Mouse (Mus musculus): Measurements from ENCODE around the gene Chd2. TPM values are rescaled to one million over a fixed set of nuclear protein-coding genes. Genes with fewer than 3 reads are reported as not detected.
A peak's percentile ranks its signal among the peaks of the same experiment; 100 is the strongest.

Chd2 gene
- polyA plus RNA-seq, 1 experiment: 104 TPM

GRCm38 (mm10) chr7:73398319-73398718 lies 143.3 kb downstream of the Chd2 start:
- H3K36me3 ChIP-seq (ENCODE audit: control insufficient read depth, insufficient read depth, low read length, poor library complexity, severe bottlenecking): no peaks in the 10 kb centered on the region
- no peak overlapping the region for H3K27ac ChIP-seq (ENCODE audit: insufficient read depth, low read length)
- H3K9ac ChIP-seq (ENCODE audit: low read depth, poor library complexity, severe bottlenecking): no peak overlapping the region

DNA sequence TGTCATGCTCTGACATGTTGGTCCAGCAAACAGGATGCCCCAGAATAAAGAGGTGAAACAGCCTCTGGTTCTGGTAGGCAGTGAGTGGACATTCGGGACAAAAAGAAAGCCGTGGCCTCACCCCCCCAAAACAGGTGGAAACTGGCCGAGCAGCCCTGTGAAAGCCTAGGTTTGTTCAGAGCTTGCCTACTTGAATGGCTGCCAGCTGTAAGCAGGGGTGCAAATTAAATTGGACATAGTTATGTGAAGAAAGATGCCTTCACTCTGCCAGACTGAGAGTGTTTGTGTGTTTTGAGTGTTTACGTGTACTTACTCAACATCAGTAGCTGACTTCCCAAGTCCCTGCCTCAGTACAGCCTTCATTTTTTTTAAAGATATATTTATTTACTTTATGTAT lies 147.6 kb downstream of the Chd2 start:
- Histone ChIP-seq H3K4me1 (ENCODE audit: control insufficient read depth, insufficient read depth, low read length) (peaks cover 4% of the 10 kb centered on the region), H3K27me3 (ENCODE audit: control insufficient read depth, insufficient read depth, low read length, poor library complexity, severe bottlenecking) (peaks cover 10% of the 10 kb centered on the region; the same call in 1 of the 2 replicates), H3K9ac (ENCODE audit: low read depth, poor library complexity, severe bottlenecking) (no peak overlapping the region), H3K4me3 (ENCODE audit: low read depth, low read length) (no peak overlapping the region), H3K9me3 (replicated peaks; ENCODE audit: control insufficient read depth, insufficient read depth, low read length, poor library complexity, severe bottlenecking) (no peaks in the 10 kb centered on the region), H3K36me3 (ENCODE audit: control insufficient read depth, insufficient read depth, low read length, poor library complexity, severe bottlenecking) (no peaks in the 10 kb centered on the region), H3K27ac (ENCODE audit: insufficient read depth, low read length) (no peak overlapping the region)
- TF ChIP-seq CTCF (IDR thresholded peaks at IDR 0.05; ENCODE audit: low read depth, low read length) (no peak), EP300 (IDR thresholded peaks at IDR 0.05; ENCODE audit: insufficient read depth, low read depth, low read length) (no peak), POLR2A (IDR thresholded peaks at IDR 0.05; ENCODE audit: insufficient read depth, low read length) (no peak)

More at GRCm38 (mm10) chr7:73398319-73398718, 143.3 kb downstream of the Chd2 start:
- Histone ChIP-seq H3K27me3 (ENCODE audit: control insufficient read depth, insufficient read depth, low read length, poor library complexity, severe bottlenecking) (peaks cover 9% of the 10 kb centered on the region; the same call in 1 of the 2 replicates), H3K9me3 (replicated peaks; ENCODE audit: control insufficient read depth, insufficient read depth, low read length, poor library complexity, severe bottlenecking) (no peaks in the 10 kb centered on the region), H3K4me1 (ENCODE audit: control insufficient read depth, insufficient read depth, low read length) (peaks cover 1% of the 10 kb centered on the region), H3K4me3 (ENCODE audit: low read depth, low read length) (peak overlapping the region; percentile 49)
- TF ChIP-seq POLR2A (IDR thresholded peaks at IDR 0.05; ENCODE audit: insufficient read depth, low read length): no peak
- TF ChIP-seq CTCF (IDR thresholded peaks at IDR 0.05; ENCODE audit: low read depth, low read length): no peak
- no peak for TF ChIP-seq EP300 (IDR thresholded peaks at IDR 0.05; ENCODE audit: insufficient read depth, low read depth, low read length)

DNA sequence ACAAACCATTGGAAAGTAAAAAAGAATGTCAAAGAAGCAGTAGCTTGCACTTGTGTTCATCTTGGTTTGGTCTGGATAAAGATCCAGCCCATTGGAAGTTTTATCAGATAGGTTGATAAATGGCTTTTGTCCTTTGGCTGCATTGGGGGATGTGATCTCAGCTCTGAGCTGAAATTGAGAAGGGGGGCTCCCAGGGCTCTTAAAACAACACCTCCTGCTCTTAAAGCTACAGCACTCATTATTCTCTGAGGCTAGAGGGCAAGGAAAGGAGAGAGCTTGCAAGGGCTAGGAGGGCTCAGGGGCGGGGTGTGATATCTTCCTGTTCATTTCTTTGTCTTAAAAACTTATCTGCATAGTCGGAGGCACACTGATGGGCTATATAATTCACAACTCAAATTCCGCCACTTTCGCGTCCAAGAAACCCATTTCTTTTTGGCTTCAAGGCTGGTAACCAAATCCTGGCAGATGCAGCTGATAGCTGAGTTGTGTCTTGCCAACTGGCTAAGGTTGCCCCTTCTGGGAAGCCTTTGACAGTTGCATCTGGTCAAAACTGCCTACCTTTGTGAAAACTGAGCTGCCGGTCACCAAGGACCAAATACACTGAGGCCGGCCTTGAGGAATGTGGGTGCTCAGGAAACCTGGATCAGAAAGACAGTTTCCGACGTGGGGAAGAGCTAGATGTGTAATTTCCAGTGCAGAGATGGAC lies 148.2 kb downstream of the Chd2 start:
- H3K36me3 ChIP-seq (ENCODE audit: control insufficient read depth, insufficient read depth, low read length, poor library complexity, severe bottlenecking): no peaks in the 10 kb centered on the region
- H3K27me3 ChIP-seq (ENCODE audit: control insufficient read depth, insufficient read depth, low read length, poor library complexity, severe bottlenecking): peaks cover 10% of the 10 kb centered on the region; the same call in 1 of the 2 replicates
- H3K9me3 ChIP-seq (replicated peaks; ENCODE audit: control insufficient read depth, insufficient read depth, low read length, poor library complexity, severe bottlenecking): no peaks in the 10 kb centered on the region
- H3K4me1 ChIP-seq (ENCODE audit: control insufficient read depth, insufficient read depth, low read length): peaks cover 4% of the 10 kb centered on the region
- no peak overlapping the region for H3K27ac ChIP-seq (ENCODE audit: insufficient read depth, low read length)
- TF ChIP-seq EP300 (IDR thresholded peaks at IDR 0.05; ENCODE audit: insufficient read depth, low read depth, low read length) (no peak), POLR2A (IDR thresholded peaks at IDR 0.05; ENCODE audit: insufficient read depth, low read length) (no peak), CTCF (IDR thresholded peaks at IDR 0.05; ENCODE audit: low read depth, low read length) (no peak)
- H3K4me3 ChIP-seq (ENCODE audit: low read depth, low read length): no peak overlapping the region
- H3K9ac ChIP-seq (ENCODE audit: low read depth, poor library complexity, severe bottlenecking): no peak overlapping the region

GRCm38 (mm10) chr7:73392359-73392758 lies 149.3 kb downstream of the Chd2 start:
- TF ChIP-seq POLR2A (IDR thresholded peaks at IDR 0.05; ENCODE audit: insufficient read depth, low read length) (no peak), EP300 (IDR thresholded peaks at IDR 0.05; ENCODE audit: insufficient read depth, low read depth, low read length) (no peak), CTCF (IDR thresholded peaks at IDR 0.05; ENCODE audit: low read depth, low read length) (no peak)

GRCm38 (mm10) chr7:73391518-73392321 lies 149.9 kb downstream of the Chd2 start:
- Histone ChIP-seq H3K9ac (ENCODE audit: low read depth, poor library complexity, severe bottlenecking) (peak overlapping the region; percentile 56), H3K4me3 (ENCODE audit: low read depth, low read length) (peak overlapping the region; percentile 61), H3K4me1 (ENCODE audit: control insufficient read depth, insufficient read depth, low read length) (peaks cover 3% of the 10 kb centered on the region), H3K36me3 (ENCODE audit: control insufficient read depth, insufficient read depth, low read length, poor library complexity, severe bottlenecking) (no peaks in the 10 kb centered on the region), H3K27me3 (ENCODE audit: control insufficient read depth, insufficient read depth, low read length, poor library complexity, severe bottlenecking) (peaks cover 10% of the 10 kb centered on the region; the same call in 1 of the 2 replicates), H3K9me3 (replicated peaks; ENCODE audit: control insufficient read depth, insufficient read depth, low read length, poor library complexity, severe bottlenecking) (no peaks in the 10 kb centered on the region), H3K27ac (ENCODE audit: insufficient read depth, low read length) (no peak overlapping the region)
- no peak for TF ChIP-seq CTCF (IDR thresholded peaks at IDR 0.05; ENCODE audit: low read depth, low read length)
- TF ChIP-seq EP300 (IDR thresholded peaks at IDR 0.05; ENCODE audit: insufficient read depth, low read depth, low read length): no peak
- no peak for TF ChIP-seq POLR2A (IDR thresholded peaks at IDR 0.05; ENCODE audit: insufficient read depth, low read length)

More at GRCm38 (mm10) chr7:73392359-73392758, 149.3 kb downstream of the Chd2 start:
- Histone ChIP-seq H3K4me3 (ENCODE audit: low read depth, low read length) (no peak overlapping the region), H3K27ac (ENCODE audit: insufficient read depth, low read length) (no peak overlapping the region), H3K27me3 (ENCODE audit: control insufficient read depth, insufficient read depth, low read length, poor library complexity, severe bottlenecking) (peaks cover 10% of the 10 kb centered on the region; the same call in 1 of the 2 replicates), H3K36me3 (ENCODE audit: control insufficient read depth, insufficient read depth, low read length, poor library complexity, severe bottlenecking) (no peaks in the 10 kb centered on the region), H3K9me3 (replicated peaks; ENCODE audit: control insufficient read depth, insufficient read depth, low read length, poor library complexity, severe bottlenecking) (no peaks in the 10 kb centered on the region), H3K9ac (ENCODE audit: low read depth, poor library complexity, severe bottlenecking) (peak overlapping the region; percentile 56; the same call in 1 of the 2 replicates), H3K4me1 (ENCODE audit: control insufficient read depth, insufficient read depth, low read length) (peaks cover 3% of the 10 kb centered on the region)

Measured in ES-Bruce4 (cell line).